ENCODE assay signal across 8 mouse cellular contexts in the genomic region with DNA sequence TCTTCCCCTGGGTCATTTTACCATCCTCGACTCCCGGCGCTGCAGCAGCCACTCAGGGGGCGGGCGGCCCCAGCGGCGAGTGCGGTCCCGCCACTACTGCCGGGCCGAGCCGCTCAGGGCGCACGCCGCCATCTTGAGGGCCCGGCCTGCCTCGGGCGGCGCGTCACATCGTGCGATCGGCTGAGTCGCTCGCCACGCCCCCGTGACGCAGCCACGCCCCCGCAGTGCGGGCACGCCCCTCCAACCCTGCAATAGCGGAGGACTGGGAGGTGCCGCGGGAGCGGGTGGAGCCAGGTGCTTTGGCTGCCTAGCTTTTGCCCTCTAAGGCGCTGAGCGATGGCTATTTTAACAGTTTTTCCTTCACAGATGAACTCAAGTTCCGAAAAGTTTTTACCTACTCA. TPM values are rescaled to one million over a fixed set of nuclear protein-coding genes. Genes with fewer than 3 reads are reported as not detected.
A peak's percentile ranks its signal among the peaks of the same experiment; 100 is the strongest.
DNase-seq lines count a peak whose midpoint lies in the region; ATAC-seq and TF ChIP-seq lines count a peak whose summit lies in the region.

A gene (minus strand): TSS at position 215 of the 401 bp plus-strand sequence.

- no peaks in the 10 kb centered on the region for H3K27me3 ChIP-seq in ES-Bruce4 (ENCODE audit: control insufficient read depth, insufficient read depth, low read length, poor library complexity, severe bottlenecking)
- H3K27me3 ChIP-seq in forebrain, embryonic 13.5 days: no peaks in the 10 kb centered on the region
- H3K27me3 ChIP-seq in liver, postnatal 0 days (ENCODE audit: insufficient read depth, low read length): no peaks in the 10 kb centered on the region
- H3K27me3 ChIP-seq in neural tube, embryonic 14.5 days (ENCODE audit: control insufficient read depth, insufficient read depth, low read length): no peaks in the 10 kb centered on the region; the same call in 1 of the 2 replicates

- TF ChIP-seq CTCF in ES-Bruce4 (IDR thresholded peaks at IDR 0.05; ENCODE audit: low read depth, low read length): no peak
- no peak for TF ChIP-seq CTCF in liver, postnatal 0 days (IDR thresholded peaks at IDR 0.05; ENCODE audit: low read depth)

- H3K4me3 ChIP-seq in ES-Bruce4 (ENCODE audit: low read depth, low read length): peak within 1 kb of the TSS; percentile 100
- H3K4me3 ChIP-seq in forebrain, embryonic 13.5 days: peak within 1 kb of the TSS; percentile 97
- H3K4me3 ChIP-seq in liver, postnatal 0 days (ENCODE audit: low read depth, low read length): peak within 1 kb of the TSS; percentile 80
- H3K4me3 ChIP-seq in neural tube, embryonic 14.5 days (ENCODE audit: low read depth, low read length): peak within 1 kb of the TSS; percentile 93

- intact Hi-C loops in heart, postnatal 10 days (cut with DNase I): loop anchor here (1.0 kb wide), 1 partner anchor 67 kb away; no protein-coding TSS in a partner anchor

- TF ChIP-seq EP300 in ES-Bruce4 (IDR thresholded peaks at IDR 0.05; ENCODE audit: insufficient read depth, low read depth, low read length): no peak
- TF ChIP-seq EP300 in liver, postnatal 0 days (IDR thresholded peaks at IDR 0.05; ENCODE audit: low read depth): peak; percentile 27; the same call in 1 of the 2 replicates

- H3K9me3 ChIP-seq in ES-Bruce4 (replicated peaks; ENCODE audit: control insufficient read depth, insufficient read depth, low read length, poor library complexity, severe bottlenecking): no peaks in the 10 kb centered on the region
- H3K9me3 ChIP-seq in forebrain, embryonic 13.5 days (replicated peaks): no peaks in the 10 kb centered on the region
- no peaks in the 10 kb centered on the region for H3K9me3 ChIP-seq in liver, postnatal 0 days (ENCODE audit: low read length)
- no peaks in the 10 kb centered on the region for H3K9me3 ChIP-seq in neural tube, embryonic 14.5 days (ENCODE audit: control insufficient read depth, low read length)

- peak; percentile 100 for DNase-seq in heart, postnatal 10 days
- peak; percentile 68 for DNase-seq in large intestine, adult 2 months (ENCODE audit: low read depth, low spot score)
- peak; percentile 100 for DNase-seq in liver, postnatal 0 days
- DNase-seq in testis, postnatal 10 days (ENCODE audit: low spot score): peak; percentile 100

- peak within 1 kb of the TSS; percentile 72 for H3K4me2 ChIP-seq in forebrain, embryonic 13.5 days
- peak within 1 kb of the TSS; percentile 77 for H3K4me2 ChIP-seq in liver, postnatal 0 days (ENCODE audit: low read depth, low read length)
- peak within 1 kb of the TSS; percentile 61 for H3K4me2 ChIP-seq in neural tube, embryonic 14.5 days (ENCODE audit: low read depth, low read length)

- peak within 1 kb of the TSS; percentile 90 for H3K9ac ChIP-seq in ES-Bruce4 (ENCODE audit: low read depth, poor library complexity, severe bottlenecking)
- peak within 1 kb of the TSS; percentile 96 for H3K9ac ChIP-seq in forebrain, embryonic 13.5 days
- peak within 1 kb of the TSS; percentile 78 for H3K9ac ChIP-seq in liver, postnatal 0 days (replicated peaks)
- H3K9ac ChIP-seq in neural tube, embryonic 14.5 days (replicated peaks; ENCODE audit: low read depth, low read length): peak within 1 kb of the TSS; percentile 90

- ATAC-seq in cerebellum, adult (ENCODE audit: insufficient number of reproducible peaks, low FRiP score, low TSS enrichment): peak; percentile 95
- ATAC-seq in forebrain, embryonic 13.5 days: peak; percentile 100
- ATAC-seq in liver, postnatal 0 days: peak; percentile 98
- ATAC-seq in neural tube, embryonic 14.5 days (ENCODE audit: low read depth): peak; percentile 99

- WGBS in forebrain, embryonic 13.5 days: under 1% methylated on average over 30 of the region's 39 CpGs
- 1% methylated on average over 39 of the region's 39 CpGs for WGBS in large intestine, adult 2 months
- 0% methylated on average over 39 of the region's 39 CpGs for WGBS in liver, postnatal 0 days (ENCODE audit: insufficient replicate concordance)
- under 1% methylated on average over 39 of the region's 39 CpGs for WGBS in neural tube, embryonic 14.5 days

- TF ChIP-seq POLR2A in ES-Bruce4 (IDR thresholded peaks at IDR 0.05; ENCODE audit: insufficient read depth, low read length): peak; percentile 62

- H3K4me1 ChIP-seq in ES-Bruce4 (ENCODE audit: control insufficient read depth, insufficient read depth, low read length): peaks cover 2% of the 10 kb centered on the region
- peaks cover 35% of the 10 kb centered on the region for H3K4me1 ChIP-seq in forebrain, embryonic 13.5 days
- peaks cover 34% of the 10 kb centered on the region for H3K4me1 ChIP-seq in liver, postnatal 0 days (ENCODE audit: insufficient read depth)
- peaks cover 6% of the 10 kb centered on the region; the same call in 1 of the 2 replicates for H3K4me1 ChIP-seq in neural tube, embryonic 14.5 days (ENCODE audit: control insufficient read depth, insufficient read depth, low read length)

- H3K27ac ChIP-seq in ES-Bruce4 (ENCODE audit: insufficient read depth, low read length): peak within 1 kb of the TSS; percentile 37; the same call in 1 of the 2 replicates
- peak within 1 kb of the TSS; percentile 91 for H3K27ac ChIP-seq in forebrain, embryonic 13.5 days
- peak within 1 kb of the TSS; percentile 93 for H3K27ac ChIP-seq in liver, postnatal 0 days (ENCODE audit: low read depth)
- peak within 1 kb of the TSS; percentile 93 for H3K27ac ChIP-seq in neural tube, embryonic 14.5 days (ENCODE audit: low read depth, low read length)

- H3K36me3 ChIP-seq in ES-Bruce4 (ENCODE audit: control insufficient read depth, insufficient read depth, low read length, poor library complexity, severe bottlenecking): no peaks in the 10 kb centered on the region
- H3K36me3 ChIP-seq in forebrain, embryonic 13.5 days (ENCODE audit: poor library complexity, severe bottlenecking): no peaks in the 10 kb centered on the region
- peaks cover 1% of the 10 kb centered on the region; the same call in 1 of the 2 replicates for H3K36me3 ChIP-seq in liver, postnatal 0 days (replicated peaks; ENCODE audit: insufficient read depth, low read length)
- no peaks in the 10 kb centered on the region for H3K36me3 ChIP-seq in neural tube, embryonic 14.5 days (ENCODE audit: control insufficient read depth, insufficient read depth, low read length)

RNA-seq across cellular contexts. Expression of the gene that starts here (rescaled TPM):
- polyA plus RNA-seq in ES-Bruce4 (2011; ENCODE audit: insufficient read depth, insufficient read length, low read depth, missing spikeins): 70.4 and 78.1 TPM in 2 replicates
- 68.5 and 72.6 TPM in 2 replicates for polyA plus RNA-seq in forebrain, embryonic 13.5 days (2015; fragmentation: Nextera tagmentation; extraction: Ambion mirVana)
- 10 to 100 TPM; 30.1 to 30.8 TPM for total RNA-seq in heart, postnatal 10 days (2021)
- polyA plus RNA-seq in large intestine, adult 2 months (2012; rRNA removed): 17.1 and 20.2 TPM in 2 replicates
- polyA plus RNA-seq in liver, postnatal 0 days (2015; fragmentation: Nextera tagmentation; extraction: Ambion mirVana): 28.2 and 30.5 TPM in 2 replicates
- 70.7 and 72.4 TPM in 2 replicates for polyA plus RNA-seq in neural tube, embryonic 14.5 days (2014; fragmentation: Nextera tagmentation; extraction: Ambion mirVana)

Comparison
In these comparisons a context has a peak if more than half of its experiments do, and no peak if none do; other contexts are left out.
1. Peak in every context shown above with its lines: DNase-seq, ATAC-seq, H3K4me3 ChIP-seq and H3K27ac ChIP-seq.
2. H3K27ac ChIP-seq: peak in every context shown above with its lines; median percentile 93 in liver, postnatal 0 days; 93 in neural tube, embryonic 14.5 days; 91 in forebrain, embryonic 13.5 days; 37 in ES-Bruce4.